Mouse (Mus musculus) midbrain, embryonic 10.5 days (tissue): ENCODE measurements at regions not wholly inside any gene's neighbourhood (a gene's known extent, or its start where the extent isn't known, plus 50 kb on each side); places are given as distances from the start of the nearest gene placed in this dataset.
"Not testable (repeated sequence)": the region's sequence is repeated elsewhere in the genome, so short reads cannot be mapped to it uniquely, and the experiment has no call there.

Experiments
- DNase-seq: peaks from one replicate; pipeline ENCODE4 v3.0.0-alpha.2; 2017; ENCODE audit warnings: low spot score
- H3K27ac ChIP-seq: fragments of 300-500 bp; sonication (generic); replicated peaks from 2 replicates; pipeline ENCODE4 v1.5.1; 2016; ENCODE audit warnings: mild to moderate bottlenecking
- H3K27me3 ChIP-seq: fragments of 300-500 bp; sonication (generic); 2 replicates; pipeline ENCODE4 v1.6.1; 2016; ENCODE audit warnings: low read depth, mild to moderate bottlenecking; ENCODE audit not compliant: poor library complexity, severe bottlenecking
- H3K36me3 ChIP-seq: fragments of 300-500 bp; sonication (generic); 2 replicates; pipeline ENCODE4 v1.6.1; 2016; ENCODE audit warnings: mild to moderate bottlenecking, moderate library complexity
- H3K4me1 ChIP-seq: fragments of 300-500 bp; sonication (generic); 2 replicates; pipeline ENCODE4 v1.6.1; 2016
- H3K4me3 ChIP-seq: fragments of 300-500 bp; sonication (generic); 2 replicates; pipeline ENCODE4 v1.5.1; 2016; ENCODE audit warnings: mild to moderate bottlenecking, moderate library complexity
- H3K9me3 ChIP-seq: fragments of 300-500 bp; sonication (generic); replicated peaks from 2 replicates; pipeline ENCODE4 v1.6.1; 2016; ENCODE audit warnings: mild to moderate bottlenecking
- WGBS: fragments of 180-500 bp; shearing (Covaris S2); methylation state at CpG from one replicate; pipeline ENCODE4 v1.1.7; 2016; 5-methylcytosine and 5-hydroxymethylcytosine counted together

- 96% methylated on average over 2 of the region's 2 CpGs for WGBS
- DNase-seq: no peak
- H3K27ac ChIP-seq: no peak overlapping the region
Observed at GRCm38 (mm10) chr11:41728839-41729238, 271.8 kb downstream of the Gabrg2 start.

GRCm38 (mm10) chr11:41716616-41717015 lies 284.0 kb downstream of the Gabrg2 start:
- no peaks in the 10 kb centered on the region for H3K9me3 ChIP-seq
- DNase-seq: no peak
- no peaks in the 10 kb centered on the region for H3K4me1 ChIP-seq
- H3K36me3 ChIP-seq: no peaks in the 10 kb centered on the region
- WGBS: 83% methylated on average over 1 of the region's 1 CpGs
- H3K4me3 ChIP-seq: no peak overlapping the region
- H3K27ac ChIP-seq: no peak overlapping the region
- no peaks in the 10 kb centered on the region for H3K27me3 ChIP-seq

More at GRCm38 (mm10) chr11:41728839-41729238, 271.8 kb downstream of the Gabrg2 start:
- Histone ChIP-seq H3K9me3 (no peaks in the 10 kb centered on the region), H3K4me1 (no peaks in the 10 kb centered on the region), H3K36me3 (no peaks in the 10 kb centered on the region), H3K27me3 (no peaks in the 10 kb centered on the region), H3K4me3 (no peak overlapping the region)

- Histone ChIP-seq H3K4me3 (no peak overlapping the region), H3K27me3 (no peaks in the 10 kb centered on the region), H3K9me3 (no peaks in the 10 kb centered on the region), H3K27ac (no peak overlapping the region), H3K4me1 (no peaks in the 10 kb centered on the region), H3K36me3 (no peaks in the 10 kb centered on the region)
- no peak for DNase-seq
- 81% methylated on average over 3 of the region's 3 CpGs for WGBS
Observed at GRCm38 (mm10) chr11:41690682-41691081, 310.0 kb downstream of the Gabrg2 start.

GRCm38 (mm10) chr11:41682991-41683390 lies 317.7 kb downstream of the Gabrg2 start:
- Histone ChIP-seq H3K36me3 (no peaks in the 10 kb centered on the region), H3K4me1 (peaks cover 9% of the 10 kb centered on the region), H3K4me3 (no peak overlapping the region), H3K27me3 (no peaks in the 10 kb centered on the region), H3K9me3 (no peaks in the 10 kb centered on the region), H3K27ac (no peak overlapping the region)
- no peak for DNase-seq
- 33% methylated on average over 1 of the region's 1 CpGs for WGBS

GRCm38 (mm10) chr11:41652566-41652965 lies 348.1 kb downstream of the Gabrg2 start:
- Histone ChIP-seq H3K36me3 (no peaks in the 10 kb centered on the region), H3K27ac (no peak overlapping the region), H3K9me3 (no peaks in the 10 kb centered on the region), H3K27me3 (no peaks in the 10 kb centered on the region), H3K4me3 (no peak overlapping the region), H3K4me1 (no peaks in the 10 kb centered on the region)
- DNase-seq: no peak
- 82% methylated on average over 1 of the region's 1 CpGs for WGBS

GRCm38 (mm10) chr11:41645502-41645891 lies 355.2 kb downstream of the Gabrg2 start:
- H3K27me3 ChIP-seq: no peaks in the 10 kb centered on the region
- WGBS: 47% methylated on average over 4 of the region's 4 CpGs
- no peaks in the 10 kb centered on the region for H3K36me3 ChIP-seq
- no peak overlapping the region for H3K4me3 ChIP-seq
- H3K4me1 ChIP-seq: peaks cover 24% of the 10 kb centered on the region
- peak overlapping the region; percentile 73 for H3K27ac ChIP-seq
- no peaks in the 10 kb centered on the region for H3K9me3 ChIP-seq
- no peak for DNase-seq

GRCm38 (mm10) chr11:41644725-41645501 lies 355.7 kb downstream of the Gabrg2 start:
- H3K4me3 ChIP-seq: no peak overlapping the region
- peak; percentile 71 for DNase-seq
- peak overlapping the region; percentile 73 for H3K27ac ChIP-seq
- WGBS: 31% methylated on average over 7 of the region's 7 CpGs
- no peaks in the 10 kb centered on the region for H3K36me3 ChIP-seq
- H3K9me3 ChIP-seq: no peaks in the 10 kb centered on the region
- H3K27me3 ChIP-seq: no peaks in the 10 kb centered on the region
- H3K4me1 ChIP-seq: peaks cover 24% of the 10 kb centered on the region

- no peak overlapping the region for H3K4me3 ChIP-seq
- no peaks in the 10 kb centered on the region for H3K27me3 ChIP-seq
- no peaks in the 10 kb centered on the region for H3K36me3 ChIP-seq
- H3K4me1 ChIP-seq: peaks cover 24% of the 10 kb centered on the region
- WGBS: 45% methylated on average over 3 of the region's 3 CpGs
- no peak for DNase-seq
- H3K27ac ChIP-seq: peak overlapping the region; percentile 73
- no peaks in the 10 kb centered on the region for H3K9me3 ChIP-seq
Observed at GRCm38 (mm10) chr11:41644083-41644482, 356.6 kb downstream of the Gabrg2 start.

GRCm38 (mm10) chr11:41599006-41599405 lies 401.7 kb downstream of the Gabrg2 start:
- Histone ChIP-seq H3K9me3 (no peaks in the 10 kb centered on the region), H3K4me1 (no peaks in the 10 kb centered on the region), H3K27ac (no peak overlapping the region), H3K36me3 (no peaks in the 10 kb centered on the region), H3K4me3 (no peak overlapping the region), H3K27me3 (no peaks in the 10 kb centered on the region)
- no peak for DNase-seq
- 98% methylated on average over 1 of the region's 1 CpGs for whole genome bisulfite sequencing

- 81% methylated on average over 6 of the region's 6 CpGs for WGBS
- no peak overlapping the region for H3K27ac ChIP-seq
- no peaks in the 10 kb centered on the region for H3K9me3 ChIP-seq
- no peaks in the 10 kb centered on the region for H3K4me1 ChIP-seq
- H3K36me3 ChIP-seq: no peaks in the 10 kb centered on the region
- H3K27me3 ChIP-seq: no peaks in the 10 kb centered on the region
- DNase-seq: no peak
- H3K4me3 ChIP-seq: no peak overlapping the region
Observed at GRCm38 (mm10) chr11:41598431-41598830, 402.2 kb downstream of the Gabrg2 start.

GRCm38 (mm10) chr11:41591426-41591825 lies 409.2 kb downstream of the Gabrg2 start:
- not testable (repeated sequence) for H3K9me3 ChIP-seq, H3K27me3 ChIP-seq, H3K36me3 ChIP-seq, H3K4me3 ChIP-seq, H3K4me1 ChIP-seq, H3K27ac ChIP-seq, DNase-seq
- 71% methylated on average over 4 of the region's 4 CpGs for WGBS
